Mouse (Mus musculus) thymus, postnatal 0 days (tissue): Measurements from ENCODE around the gene Ap3d1. TPM values are rescaled to one million over a fixed set of nuclear protein-coding genes. Genes with fewer than 3 reads are reported as not detected.

Experiments used
- DNase-seq: peaks from one replicate; pipeline ENCODE4 v3.0.0-alpha.2; 2015; ENCODE audit warnings: low spot score
- polyA plus RNA-seq: library from polyadenylated mRNA; unstranded; fragments of >200 nt; fragmentation: Nextera tagmentation; extraction: Ambion mirVana; gene quantifications from 2 replicates; pipeline ENCODE4 v1.2.1, GENCODE M21; 2015

The Ap3d1 gene
- 48.0 and 54.8 TPM in 2 replicates for polyA plus RNA-seq

- peak; percentile 99 for DNase-seq
These were observed at the start of gene Ap3d1 for GRCm38 (mm10) chr10:80742180-80742978. TSS of gene Ap3d1 (minus strand) at chr10:80742264.

GRCm38 (mm10) chr10:80791476-80792174 lies 49.6 kb upstream of the Ap3d1 start:
- no peak for DNase-seq

GRCm38 (mm10) chr10:80790761-80791404 lies 48.8 kb upstream of the Ap3d1 start:
- no peak for DNase-seq

DNA sequence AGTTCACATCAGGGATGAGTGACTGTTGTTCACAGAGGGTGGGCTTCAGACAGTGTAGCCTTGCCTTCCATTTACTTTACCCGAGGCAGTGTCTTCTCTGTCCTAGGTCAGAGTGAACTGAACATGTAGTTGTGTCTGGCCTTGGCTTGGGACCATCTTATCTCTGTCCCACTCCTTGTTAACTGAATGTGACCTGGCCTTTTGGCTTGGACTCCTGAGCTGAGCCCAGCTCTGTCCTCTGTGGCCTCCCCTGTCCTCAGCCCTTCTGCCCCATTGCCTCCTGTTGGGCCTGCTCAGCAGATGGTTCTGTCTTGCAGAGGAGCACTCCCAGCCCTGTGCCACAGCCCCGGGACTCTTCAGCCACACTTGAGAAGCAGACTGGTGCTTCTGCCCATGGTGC lies 45.5 kb upstream of the Ap3d1 start:
- DNase-seq: no peak

- DNase-seq: no peak
These were observed 43.9 kb upstream of the Ap3d1 start for GRCm38 (mm10) chr10:80785963-80786362.

- DNase-seq: no peak
These were observed 42.8 kb upstream of the Ap3d1 start for GRCm38 (mm10) chr10:80784871-80785270.

DNA sequence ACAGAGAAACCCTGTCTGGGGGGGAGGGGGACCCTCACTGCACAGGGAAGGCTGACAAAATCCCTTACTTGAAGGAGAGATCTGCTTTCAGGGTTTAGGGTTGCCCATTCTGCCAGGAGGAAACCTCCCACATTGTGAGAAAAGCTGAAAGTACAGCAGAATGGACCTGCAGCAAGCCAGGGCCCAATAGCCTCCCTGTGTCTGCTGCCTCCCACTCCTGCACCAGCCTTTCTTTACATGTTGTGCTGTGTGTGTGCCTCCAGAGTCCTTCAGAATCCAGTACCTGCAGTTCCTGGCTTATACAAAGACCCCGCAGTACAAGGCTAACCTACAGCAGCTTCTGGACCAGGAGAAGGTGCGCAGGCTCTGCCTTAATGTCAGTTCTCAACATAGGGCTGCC lies 42.2 kb upstream of the Ap3d1 start:
- no peak for DNase-seq

GRCm38 (mm10) chr10:80779565-80779964 lies 37.5 kb upstream of the Ap3d1 start:
- DNase-seq: no peak

DNA sequence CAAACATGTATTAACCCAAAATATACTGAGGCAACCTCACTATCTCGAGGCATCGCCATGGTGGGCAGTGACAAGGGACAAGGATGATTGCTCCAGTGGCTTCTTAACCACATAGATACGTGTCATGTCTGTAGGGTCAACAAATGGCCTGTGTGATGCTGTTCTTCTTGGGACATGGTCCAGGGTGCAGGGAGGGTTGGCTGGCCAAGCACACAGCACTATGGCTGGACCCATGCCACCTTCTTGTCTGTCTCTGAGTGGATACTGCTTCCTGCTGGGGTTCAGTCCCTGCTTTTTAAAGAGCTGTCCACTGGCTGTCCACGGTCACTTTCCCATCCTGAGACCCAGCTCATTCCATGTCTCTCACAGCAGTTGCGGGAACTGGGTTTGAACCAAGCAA lies 35.1 kb upstream of the Ap3d1 start:
- no peak for DNase-seq

DNA sequence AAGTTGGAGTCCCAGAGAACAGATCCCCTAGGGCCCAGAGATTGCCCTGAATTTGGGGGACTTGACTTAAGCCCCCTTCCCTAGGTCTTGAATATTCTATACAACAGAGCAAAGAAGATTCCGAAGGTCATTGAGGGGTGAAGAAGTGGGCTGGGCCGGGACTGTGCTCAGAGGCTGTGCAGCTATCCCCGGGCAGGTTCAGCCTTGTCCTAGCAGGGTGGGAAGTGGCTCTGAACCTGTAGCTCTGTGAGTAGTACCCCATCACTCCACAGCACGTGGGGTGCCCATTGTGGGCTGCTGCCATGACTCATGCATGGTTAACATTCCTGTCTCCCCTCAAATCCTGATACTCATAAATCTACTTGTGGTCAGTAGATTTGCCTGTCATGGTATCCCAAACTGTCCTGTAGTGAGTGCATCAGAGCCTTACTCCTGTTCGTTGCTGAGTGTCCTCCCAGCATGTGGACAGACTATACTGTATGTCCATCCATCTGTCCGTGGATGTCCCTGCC lies 34.4 kb upstream of the Ap3d1 start:
- no peak for DNase-seq

DNA sequence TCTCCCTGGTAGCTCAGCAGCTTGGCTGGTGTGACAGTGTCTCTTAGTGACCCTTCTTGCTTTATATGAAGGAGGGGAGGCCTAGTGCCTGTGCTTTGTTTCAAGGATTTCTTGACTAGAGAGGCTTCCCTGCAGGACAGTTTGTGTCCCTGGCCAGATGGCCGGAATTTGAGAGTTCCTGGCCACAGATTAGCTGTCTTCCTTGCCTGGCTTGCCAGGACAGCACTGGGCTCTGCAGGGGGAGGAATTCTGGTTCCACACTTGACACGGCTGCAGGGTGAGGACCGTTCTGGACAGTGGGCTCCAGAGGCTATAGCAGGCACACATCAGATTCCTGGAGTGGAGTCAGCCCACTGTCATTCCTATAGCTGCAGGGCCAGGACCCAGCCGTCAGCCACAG lies 33.7 kb upstream of the Ap3d1 start:
- no peak for DNase-seq

- no peak for DNase-seq
These were observed 32.9 kb upstream of the Ap3d1 start for GRCm38 (mm10) chr10:80774981-80775380.

GRCm38 (mm10) chr10:80774549-80774948 lies 32.5 kb upstream of the Ap3d1 start:
- DNase-seq: peak; percentile 63

- DNase-seq: no peak
These were observed 31.8 kb upstream of the Ap3d1 start for GRCm38 (mm10) chr10:80773816-80774215.

- DNase-seq: no peak
These were observed 26.3 kb upstream of the Ap3d1 start for GRCm38 (mm10) chr10:80768365-80768764.

DNA sequence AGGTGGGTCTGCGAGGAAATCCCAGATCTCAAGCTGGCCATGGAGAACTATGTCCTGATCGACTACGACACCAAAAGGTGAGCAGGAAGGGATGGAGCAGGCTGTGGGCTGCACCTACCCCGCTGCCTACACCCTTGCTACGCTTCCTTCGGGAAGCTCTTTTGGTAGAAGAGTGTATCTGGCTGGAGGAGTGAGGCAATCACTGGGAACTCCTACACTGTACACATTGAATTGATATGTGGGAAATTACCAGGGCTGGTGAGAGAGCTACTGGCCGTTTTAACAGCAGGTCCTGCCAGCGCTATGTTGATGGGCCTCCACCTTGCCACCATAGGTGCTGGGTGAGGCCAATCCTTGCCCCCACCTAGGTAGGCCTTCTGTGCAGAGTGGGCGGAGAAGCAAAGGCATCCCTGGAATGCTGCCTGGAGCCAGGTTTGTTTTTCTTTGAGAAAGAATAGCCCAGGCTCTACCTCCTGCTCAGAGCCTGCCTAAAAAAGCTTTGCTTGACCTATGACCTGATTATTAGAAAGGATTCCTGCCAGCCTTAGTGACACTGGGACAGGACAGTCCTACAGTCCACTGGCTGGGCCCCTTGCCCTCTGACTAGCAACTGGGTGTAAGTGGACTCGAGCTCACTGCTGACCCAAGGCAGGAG lies 24.2 kb upstream of the Ap3d1 start:
- no peak for DNase-seq

DNA sequence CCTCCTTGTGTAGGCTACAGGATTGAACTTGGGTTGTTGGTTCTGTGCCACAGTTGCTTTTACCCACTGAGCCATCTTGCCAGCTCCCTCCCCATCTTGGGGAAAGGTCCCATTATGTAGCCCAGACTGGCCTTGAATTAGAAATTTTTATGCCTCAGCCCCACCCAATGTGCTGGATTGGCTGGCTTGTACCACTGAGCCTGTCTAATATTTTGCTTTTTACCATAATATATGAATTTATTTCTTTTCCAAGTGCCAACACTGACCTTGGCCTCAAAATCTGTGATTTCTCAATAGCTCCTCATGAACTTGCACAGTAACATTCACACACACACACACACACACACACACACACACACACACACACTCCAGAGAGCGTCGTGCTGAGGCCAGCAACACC lies 23.7 kb upstream of the Ap3d1 start:
- no peak for DNase-seq

DNA sequence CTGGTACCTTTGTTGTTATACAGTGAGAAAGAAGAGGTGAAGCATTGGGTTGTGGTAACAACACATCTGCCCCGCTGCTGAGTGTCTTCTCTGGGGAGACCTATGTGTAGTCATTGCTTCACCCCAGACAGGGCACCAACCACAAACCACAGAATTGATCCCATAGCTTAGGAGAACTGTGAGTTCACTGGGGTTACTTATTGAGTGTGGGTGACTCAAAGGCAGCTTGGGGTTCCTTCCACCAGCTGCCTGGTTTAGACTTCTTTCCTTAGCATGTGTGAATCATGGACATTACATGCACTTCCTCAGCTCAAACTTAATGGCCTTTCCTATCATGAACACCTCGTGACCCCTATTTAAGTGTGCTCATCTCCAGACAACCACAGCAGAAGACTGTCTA lies 21.4 kb upstream of the Ap3d1 start:
- DNase-seq: peak; percentile 44

- DNase-seq: no peak
These were observed 19.8 kb upstream of the Ap3d1 start for GRCm38 (mm10) chr10:80761821-80762220.

- no peak for DNase-seq
These were observed 18.8 kb upstream of the Ap3d1 start for GRCm38 (mm10) chr10:80760596-80761524.
